Mouse (Mus musculus) liver, embryonic 13.5 days (tissue): ENCODE measurements at regions not wholly inside any gene's neighbourhood (a gene's known extent, or its start where the extent isn't known, plus 50 kb on each side); places are given as distances from the start of the nearest gene placed in this dataset.

ENCODE experiments used
- ATAC-seq: fragments of 200-750 bp; cut with Nextera tagmentation; 2 replicates; pipeline ENCODE4 v1.8.0; 2017; ENCODE audit warnings: low read depth, mild to moderate bottlenecking, moderate number of reproducible peaks, moderate library complexity
- DNase-seq: peaks from one replicate; pipeline ENCODE4 v3.0.0; 2022
- H3K27ac ChIP-seq: fragments of 300-500 bp; sonication (generic); 2 replicates; pipeline ENCODE4 v1.5.1; 2015; ENCODE audit warnings: moderate library complexity, mild to moderate bottlenecking, inconsistent platforms
- H3K27me3 ChIP-seq: fragments of 300-500 bp; sonication (generic); 2 replicates; pipeline ENCODE4 v1.6.1; 2015; ENCODE audit warnings: mild to moderate bottlenecking, inconsistent platforms
- H3K36me3 ChIP-seq: fragments of 300-500 bp; sonication (generic); 2 replicates; pipeline ENCODE4 v1.6.1; 2015; ENCODE audit warnings: mild to moderate bottlenecking, inconsistent platforms
- H3K4me1 ChIP-seq: fragments of 300-500 bp; sonication (generic); replicated peaks from 2 replicates; pipeline ENCODE4 v1.6.1; 2015; ENCODE audit warnings: inconsistent platforms
- H3K4me2 ChIP-seq: fragments of 300-500 bp; sonication (generic); 2 replicates; pipeline ENCODE4 v1.6.1; 2015; ENCODE audit warnings: inconsistent platforms, mild to moderate bottlenecking, moderate library complexity
- H3K4me3 ChIP-seq: fragments of 300-500 bp; sonication (generic); replicated peaks from 2 replicates; pipeline ENCODE4 v1.5.1; 2015; ENCODE audit warnings: mild to moderate bottlenecking, inconsistent platforms
- H3K9ac ChIP-seq: fragments of 300-500 bp; sonication (generic); 2 replicates; pipeline ENCODE4 v1.6.1; 2015; ENCODE audit warnings: mild to moderate bottlenecking, inconsistent platforms
- H3K9me3 ChIP-seq: fragments of 300-500 bp; sonication (generic); replicated peaks from 2 replicates; pipeline ENCODE4 v1.6.1; 2016; ENCODE audit warnings: inconsistent platforms
- WGBS: fragments of 180-500 bp; shearing (Covaris S2); methylation state at CpG from one replicate; pipeline ENCODE4 v1.1.7; 2015; ENCODE audit not compliant: insufficient replicate concordance; 5-methylcytosine and 5-hydroxymethylcytosine counted together

DNA sequence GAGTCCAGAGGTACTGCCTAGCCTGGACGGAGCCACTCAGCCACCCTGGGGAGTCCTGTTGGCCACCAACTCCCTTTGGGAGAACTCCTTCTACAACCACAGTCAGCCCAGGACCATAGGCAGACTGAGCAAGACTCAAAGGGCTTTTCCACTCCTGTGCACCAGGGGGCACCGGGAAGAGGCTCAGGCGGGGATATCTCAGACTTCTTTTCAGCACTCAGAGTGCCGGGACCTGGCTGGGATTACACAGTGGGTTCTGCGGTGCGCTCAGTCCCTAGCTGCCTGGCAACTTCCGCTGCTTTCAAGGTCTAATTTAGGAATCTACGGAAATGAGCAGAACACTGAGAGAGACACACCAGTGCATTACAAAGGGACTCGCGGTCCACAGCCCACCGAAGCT lies 136.1 kb upstream of the Gm12830 start:
- no peak for ATAC-seq
- Histone ChIP-seq H3K4me3 (no peak overlapping the region), H3K4me1 (no peaks in the 10 kb centered on the region), H3K9ac (no peak overlapping the region), H3K27ac (no peak overlapping the region), H3K9me3 (no peaks in the 10 kb centered on the region), H3K36me3 (no peaks in the 10 kb centered on the region), H3K27me3 (peaks cover 5% of the 10 kb centered on the region; the same call in 1 of the 2 replicates), H3K4me2 (no peak overlapping the region)
- WGBS, result 7% methylated on average over 11 of the region's 11 CpGs
- no peak for DNase-seq

DNA sequence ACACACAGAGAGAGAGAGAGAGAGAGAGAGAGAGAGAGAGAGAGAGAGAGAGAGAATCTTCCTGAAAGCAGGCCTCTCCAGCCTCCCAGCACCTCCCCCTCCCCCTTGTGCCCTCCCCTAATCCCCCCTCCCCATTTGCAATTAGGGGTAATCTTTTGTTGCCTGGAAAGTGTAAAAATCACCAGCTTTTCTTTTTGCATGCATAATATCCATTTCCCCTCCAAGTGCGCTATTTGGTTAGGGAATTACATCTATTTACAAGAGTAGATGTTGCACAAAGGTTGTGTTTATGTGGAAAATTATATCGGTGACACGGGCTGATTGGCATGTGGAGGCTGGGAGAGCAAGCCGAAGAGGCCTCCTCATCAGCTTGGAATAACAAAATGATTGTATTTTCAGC lies 135.4 kb upstream of the Gm12830 start:
- WGBS, result 62% methylated on average over 4 of the region's 4 CpGs
- H3K4me1 ChIP-seq, result no peaks in the 10 kb centered on the region
- H3K27ac ChIP-seq, result no peak overlapping the region
- no peak overlapping the region for H3K9ac ChIP-seq
- H3K27me3 ChIP-seq, result peaks cover 5% of the 10 kb centered on the region; the same call in 1 of the 2 replicates
- H3K36me3 ChIP-seq, result no peaks in the 10 kb centered on the region
- no peaks in the 10 kb centered on the region for H3K9me3 ChIP-seq
- H3K4me2 ChIP-seq, result no peak overlapping the region
- ATAC-seq, result no peak
- no peak for DNase-seq
- H3K4me3 ChIP-seq, result no peak overlapping the region

DNA sequence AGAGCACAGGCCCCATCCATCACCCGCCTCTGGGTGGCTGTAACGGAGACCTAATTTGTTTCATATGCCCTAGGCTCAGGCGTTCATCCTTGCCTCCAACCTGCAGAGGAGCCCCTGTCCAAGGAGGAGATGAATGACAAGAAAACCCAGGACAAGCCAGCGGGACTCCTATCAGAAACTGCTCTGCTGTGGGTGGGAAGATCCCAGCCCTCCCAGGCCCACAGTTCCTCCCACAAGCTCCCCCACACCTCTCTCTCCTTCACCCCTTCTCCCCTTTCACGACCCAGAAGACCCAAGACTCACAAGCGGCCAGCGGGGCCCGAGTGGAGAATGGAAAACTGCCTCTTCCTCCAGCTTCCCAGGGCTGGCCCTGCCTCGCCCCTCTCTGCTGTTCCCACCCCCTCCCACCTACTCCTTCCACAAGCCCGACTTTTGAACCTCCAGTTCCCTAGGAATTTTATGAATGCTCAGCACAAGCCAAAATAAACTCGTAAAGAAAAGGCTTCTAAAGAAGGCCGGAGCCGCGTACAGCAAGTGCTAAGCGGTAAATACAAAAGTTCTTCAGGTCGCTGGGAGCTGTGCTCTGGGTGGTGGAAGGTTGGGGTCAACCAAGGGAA lies 133.1 kb upstream of the Gm12830 start:
- H3K9me3 ChIP-seq, result no peaks in the 10 kb centered on the region
- no peaks in the 10 kb centered on the region for H3K36me3 ChIP-seq
- H3K4me2 ChIP-seq, result no peak overlapping the region
- 43% methylated on average over 16 of the region's 16 CpGs for WGBS
- no peaks in the 10 kb centered on the region for H3K4me1 ChIP-seq
- peaks cover 5% of the 10 kb centered on the region; the same call in 1 of the 2 replicates for H3K27me3 ChIP-seq
- DNase-seq, result no peak
- H3K9ac ChIP-seq, result no peak overlapping the region
- no peak for ATAC-seq
- no peak overlapping the region for H3K27ac ChIP-seq
- H3K4me3 ChIP-seq, result no peak overlapping the region

- DNase-seq (no peak), ATAC-seq (no peak)
- Histone ChIP-seq H3K4me1 (no peaks in the 10 kb centered on the region), H3K36me3 (no peaks in the 10 kb centered on the region), H3K4me3 (no peak overlapping the region), H3K9ac (no peak overlapping the region), H3K27me3 (peaks cover 5% of the 10 kb centered on the region; the same call in 1 of the 2 replicates), H3K27ac (no peak overlapping the region), H3K9me3 (no peaks in the 10 kb centered on the region), H3K4me2 (no peak overlapping the region)
- 48% methylated on average over 6 of the region's 6 CpGs for WGBS
These were observed 132.6 kb upstream of the Gm12830 start for GRCm38 (mm10) chr4:114688973-114689371.

- H3K4me3 ChIP-seq, result no peak overlapping the region
- H3K9me3 ChIP-seq, result no peaks in the 10 kb centered on the region
- H3K36me3 ChIP-seq, result no peaks in the 10 kb centered on the region
- WGBS, result 54% methylated on average over 4 of the region's 4 CpGs
- no peaks in the 10 kb centered on the region for H3K27me3 ChIP-seq
- H3K4me2 ChIP-seq, result no peak overlapping the region
- no peak overlapping the region for H3K27ac ChIP-seq
- ATAC-seq (no peak), DNase-seq (no peak)
- no peak overlapping the region for H3K9ac ChIP-seq
- no peaks in the 10 kb centered on the region for H3K4me1 ChIP-seq
These were observed 115.9 kb upstream of the Gm12830 start for GRCm38 (mm10) chr4:114705586-114705985.

GRCm38 (mm10) chr4:114710182-114710909 lies 111.2 kb upstream of the Gm12830 start:
- no peak overlapping the region for H3K4me3 ChIP-seq
- H3K9me3 ChIP-seq, result no peaks in the 10 kb centered on the region
- H3K4me1 ChIP-seq, result no peaks in the 10 kb centered on the region
- H3K27me3 ChIP-seq, result no peaks in the 10 kb centered on the region
- no peaks in the 10 kb centered on the region for H3K36me3 ChIP-seq
- H3K9ac ChIP-seq, result no peak overlapping the region
- H3K4me2 ChIP-seq, result no peak overlapping the region
- ATAC-seq, result no peak
- DNase-seq, result no peak
- WGBS, result 77% methylated on average over 3 of the region's 3 CpGs
- H3K27ac ChIP-seq, result no peak overlapping the region

GRCm38 (mm10) chr4:114711082-114711481 lies 110.4 kb upstream of the Gm12830 start:
- Histone ChIP-seq H3K4me2 (no peak overlapping the region), H3K27ac (no peak overlapping the region), H3K27me3 (no peaks in the 10 kb centered on the region), H3K36me3 (no peaks in the 10 kb centered on the region), H3K9me3 (no peaks in the 10 kb centered on the region), H3K9ac (no peak overlapping the region), H3K4me1 (no peaks in the 10 kb centered on the region), H3K4me3 (no peak overlapping the region)
- ATAC-seq (no peak), DNase-seq (no peak)
- WGBS, result 40% methylated on average over 3 of the region's 3 CpGs

DNA sequence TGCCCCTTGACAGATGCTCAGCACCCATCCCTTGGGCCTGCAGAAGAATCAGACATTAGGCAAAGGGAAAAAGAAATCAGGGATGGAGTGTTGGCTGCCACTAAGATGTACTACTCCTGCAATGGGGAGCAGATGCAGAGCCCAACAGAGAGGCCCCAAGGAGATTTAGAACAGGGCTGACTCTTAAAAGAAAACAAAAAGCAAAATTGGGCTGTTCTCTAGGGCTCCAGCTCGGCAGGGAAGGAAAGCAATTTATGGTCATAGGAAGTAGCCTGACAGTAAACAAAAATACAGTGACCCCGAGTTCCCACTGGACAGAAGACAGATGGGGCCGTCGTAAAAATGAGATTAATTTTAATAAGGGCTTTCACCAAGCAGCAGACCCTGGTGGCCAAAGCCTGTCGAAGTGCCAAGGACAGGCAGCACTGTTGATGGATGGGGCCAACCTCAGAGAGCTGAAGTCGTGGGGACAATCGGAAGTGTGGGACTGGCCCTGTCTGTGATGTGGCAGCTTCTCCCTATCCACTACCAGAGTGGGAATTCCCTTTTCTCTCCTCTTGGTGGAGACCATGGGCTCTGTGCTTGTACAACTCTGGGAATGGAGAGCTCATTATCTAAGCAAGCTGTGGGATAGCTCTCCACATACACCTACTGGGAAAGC lies 109.4 kb upstream of the Gm12830 start:
- DNase-seq (no peak), ATAC-seq (no peak)
- no peak overlapping the region for H3K4me2 ChIP-seq
- no peak overlapping the region for H3K27ac ChIP-seq
- H3K4me3 ChIP-seq, result no peak overlapping the region
- 43% methylated on average over 7 of the region's 7 CpGs for WGBS
- no peak overlapping the region for H3K9ac ChIP-seq
- no peaks in the 10 kb centered on the region for H3K4me1 ChIP-seq
- H3K36me3 ChIP-seq, result no peaks in the 10 kb centered on the region
- no peaks in the 10 kb centered on the region for H3K27me3 ChIP-seq
- H3K9me3 ChIP-seq, result no peaks in the 10 kb centered on the region

DNA sequence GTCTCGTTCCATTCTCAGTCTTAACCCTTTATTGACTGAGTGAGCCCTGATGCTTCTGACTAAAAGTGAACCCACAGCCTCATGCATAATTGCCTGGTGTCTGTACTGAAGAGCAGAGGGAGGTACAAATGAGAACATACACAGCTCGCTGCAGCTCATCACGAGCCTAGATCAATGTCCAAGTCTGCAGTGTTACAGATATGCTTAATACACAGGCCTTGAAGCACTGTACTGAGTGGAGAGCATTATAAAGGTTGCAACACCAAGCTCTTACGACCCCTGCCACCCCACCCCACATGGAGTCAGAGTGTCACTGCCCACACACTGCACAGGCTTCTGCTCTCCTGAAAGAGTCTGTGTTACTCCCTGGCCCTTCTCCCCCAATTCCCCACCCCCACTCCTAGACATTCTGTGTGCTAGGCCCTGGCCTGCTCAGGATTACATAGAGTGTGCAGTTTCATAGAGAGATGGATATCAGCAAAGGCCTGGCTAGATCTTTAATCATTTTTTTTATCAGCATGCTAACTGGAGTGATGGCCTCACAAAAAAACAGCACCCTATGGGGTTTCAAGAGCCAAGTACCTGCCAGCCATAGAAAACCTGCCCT lies 108.5 kb upstream of the Gm12830 start:
- Histone ChIP-seq H3K36me3 (no peaks in the 10 kb centered on the region), H3K4me3 (no peak overlapping the region), H3K4me1 (no peaks in the 10 kb centered on the region), H3K9me3 (no peaks in the 10 kb centered on the region), H3K27ac (no peak overlapping the region), H3K4me2 (no peak overlapping the region), H3K27me3 (no peaks in the 10 kb centered on the region), H3K9ac (no peak overlapping the region)
- ATAC-seq (no peak), DNase-seq (no peak)
- 38% methylated on average over 4 of the region's 4 CpGs for WGBS

GRCm38 (mm10) chr4:114716703-114717102 lies 104.8 kb upstream of the Gm12830 start:
- no peaks in the 10 kb centered on the region for H3K4me1 ChIP-seq
- no peak overlapping the region for H3K27ac ChIP-seq
- no peaks in the 10 kb centered on the region for H3K36me3 ChIP-seq
- DNase-seq (no peak), ATAC-seq (no peak)
- H3K9me3 ChIP-seq, result no peaks in the 10 kb centered on the region
- H3K9ac ChIP-seq, result no peak overlapping the region
- H3K4me3 ChIP-seq, result no peak overlapping the region
- no peak overlapping the region for H3K4me2 ChIP-seq
- no peaks in the 10 kb centered on the region for H3K27me3 ChIP-seq
- WGBS, result 59% methylated on average over 2 of the region's 2 CpGs

DNA sequence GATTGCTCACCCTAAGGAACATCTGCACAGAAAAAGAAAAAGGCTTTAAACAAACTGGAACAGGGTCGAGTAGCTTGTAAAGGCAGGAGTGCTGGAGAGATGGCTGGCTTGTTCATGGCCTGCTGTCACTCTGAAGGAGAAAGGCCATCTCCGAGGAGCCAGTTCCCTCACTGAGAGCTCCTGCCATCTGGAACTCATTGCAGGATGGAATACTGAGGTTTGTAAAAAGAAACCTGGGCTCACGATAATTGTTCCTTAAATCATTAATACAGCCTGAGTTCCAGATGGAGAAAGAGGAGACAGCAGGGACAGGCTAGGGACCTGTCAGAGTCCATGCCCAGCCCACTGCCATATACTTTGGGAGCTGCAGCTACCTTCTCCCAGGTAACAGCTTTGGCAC lies 100.8 kb upstream of the Gm12830 start:
- WGBS, result 59% methylated on average over 3 of the region's 3 CpGs
- no peaks in the 10 kb centered on the region for H3K27me3 ChIP-seq
- no peak overlapping the region for H3K9ac ChIP-seq
- H3K4me3 ChIP-seq, result no peak overlapping the region
- H3K4me2 ChIP-seq, result no peak overlapping the region
- H3K4me1 ChIP-seq, result no peaks in the 10 kb centered on the region
- no peaks in the 10 kb centered on the region for H3K9me3 ChIP-seq
- no peaks in the 10 kb centered on the region for H3K36me3 ChIP-seq
- DNase-seq (no peak), ATAC-seq (no peak)
- no peak overlapping the region for H3K27ac ChIP-seq
